Mouse (Mus musculus) layer of hippocampus, postnatal 14 days (tissue): Measurements from ENCODE around the gene Atcay. TPM values are rescaled to one million over a fixed set of nuclear protein-coding genes. Genes with fewer than 3 reads are reported as not detected.

Experiments
- DNase-seq, 2 experiments: peaks; one replicate each; pipeline ENCODE4 v3.0.0; 2021 to 2022; ENCODE audit warnings: low spot score in 2 of 2, mixed read lengths in 1 of 2
- microRNA-seq, 2 experiments: library from miRNA; unstranded; fragments of <30 nt; microRNA quantifications; one replicate each; pipeline ENCODE4 v1.2.0; 2021
- total RNA-seq, 2 experiments: library from RNA; stranded (reverse); gene quantifications; 2 replicates each; pipeline ENCODE4 v1.2.3; 2021

Gene Atcay
- total RNA-seq, 2 experiments from 2014 or later: 149 to 157 TPM

- DNase-seq: no peak
Measured at GRCm38 (mm10) chr10:81162318-81162652, 68.3 kb downstream of the Atcay start.

DNA sequence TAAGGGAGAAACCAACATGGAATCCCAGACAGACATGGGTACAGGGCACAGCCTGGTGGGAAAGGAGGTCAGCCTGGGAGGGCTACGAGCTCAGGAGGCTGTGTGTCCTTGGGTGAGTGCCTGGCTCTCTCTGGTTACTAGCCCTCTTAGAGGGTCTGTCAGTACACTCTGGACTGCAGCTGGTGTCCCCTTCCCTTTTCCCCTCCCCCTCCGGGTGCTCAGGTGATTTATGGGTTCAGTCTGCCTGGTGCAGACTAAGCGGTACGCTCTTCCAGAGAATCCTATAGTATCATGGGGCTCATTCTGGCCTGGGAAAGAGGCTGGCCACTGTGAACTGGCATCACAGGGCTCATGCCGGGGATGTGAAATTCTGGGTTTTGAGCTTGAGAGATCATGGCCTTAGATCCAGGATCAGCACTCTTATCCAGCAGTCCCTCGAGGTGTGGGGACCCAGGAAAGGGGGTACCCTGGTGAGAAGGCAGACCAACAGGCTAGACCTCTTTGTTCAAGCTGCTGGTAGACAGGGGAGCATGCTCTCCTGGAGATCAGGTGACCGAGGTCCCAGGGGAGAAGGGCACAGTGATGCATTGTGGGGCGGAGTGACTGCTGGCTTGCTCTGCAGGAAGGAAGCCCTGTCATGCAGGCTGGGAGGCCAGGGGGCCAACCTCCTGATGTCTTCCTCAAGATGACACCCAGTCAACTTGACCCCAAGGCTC, 68.9 kb downstream of the Atcay start:
- no peak for DNase-seq

GRCm38 (mm10) chr10:81154736-81155135, 75.9 kb downstream of the Atcay start:
- DNase-seq: no peak

Small RNA genes within 50 kb of the gene (microRNA-seq; reads per million reads assigned to microRNA genes)
- 52.5 to 74.2 reads per million in 2 experiments for gene Mir3057

Other genes starting within 250 kb of the Atcay start
- 100 to 1,000 TPM; 170 to 173 TPM for gene Gng7, start 215.9 kb downstream of the Atcay start, total RNA-seq
- 100 to 1,000 TPM; 100 to 105 TPM for gene Diras1, start 205.2 kb downstream of the Atcay start, total RNA-seq
- gene Slc39a3, start 193.4 kb downstream of the Atcay start, total RNA-seq: 10 to 100 TPM; 63.9 to 70.2 TPM
- gene Sgta, start 170.7 kb downstream of the Atcay start, total RNA-seq: 100 to 1,000 TPM; 169 to 174 TPM
- 10 to 100 TPM; 52.6 TPM for gene Thop1, start 160.8 kb downstream of the Atcay start, total RNA-seq
- under 1 TPM; 0.17 to 0.46 TPM for gene Creb3l3, start 132.0 kb downstream of the Atcay start, total RNA-seq
- 100 to 1,000 TPM; 132 to 134 TPM for gene Map2k2, start 124.9 kb downstream of the Atcay start, total RNA-seq
- gene Zbtb7a, start 95.6 kb downstream of the Atcay start, total RNA-seq: 10 to 100 TPM; 61.6 to 63.6 TPM
- 10 to 100 TPM; 25.9 to 28.1 TPM for gene Pias4, start 62.9 kb downstream of the Atcay start, total RNA-seq
- gene Eef2, start 54.2 kb downstream of the Atcay start, total RNA-seq: 1,000 to 10,000 TPM; 1,016 to 1,032 TPM
- gene Dapk3, start 47.8 kb downstream of the Atcay start, total RNA-seq: 10 to 100 TPM; 59.7 to 60.4 TPM
- gene 4930442H23Rik, start 47.0 kb downstream of the Atcay start, total RNA-seq: not detected
- under 1 TPM in 1 of 2 experiments, not detected in 1; 0.26 TPM for gene Nmrk2, start 28.8 kb downstream of the Atcay start, total RNA-seq
- 10 to 100 TPM; 58.8 to 63.0 TPM for gene Zfr2, start 2.3 kb upstream of the Atcay start, total RNA-seq
- gene Matk, start 22.1 kb upstream of the Atcay start, total RNA-seq: 100 to 1,000 TPM; 246 to 268 TPM
- gene Mrpl54, start 36.1 kb upstream of the Atcay start, total RNA-seq: 10 to 100 TPM; 36.5 to 50.4 TPM
- 10 to 100 TPM; 39.9 to 41.8 TPM for gene Apba3, start 36.1 kb upstream of the Atcay start, total RNA-seq
- 1 to 10 TPM; 1.6 to 2.5 TPM for gene Tjp3, start 60.7 kb upstream of the Atcay start, total RNA-seq
- 100 to 1,000 TPM; 330 to 352 TPM for gene Pip5k1c, start 62.1 kb upstream of the Atcay start, total RNA-seq
- gene Cactin, start 90.3 kb upstream of the Atcay start, total RNA-seq: 10 to 100 TPM; 22.4 to 25.8 TPM
- gene Tbxa2r, start 97.9 kb upstream of the Atcay start, total RNA-seq: 1 to 10 TPM; 1.8 to 2.2 TPM
- gene Gipc3, start 112.4 kb upstream of the Atcay start, total RNA-seq: 1 to 10 TPM; 1.4 to 1.5 TPM
- gene Hmg20b, start 119.6 kb upstream of the Atcay start, total RNA-seq: 10 to 100 TPM; 24.0 to 40.0 TPM
- 10 to 100 TPM; 40.8 to 45.8 TPM for gene Mfsd12, start 126.7 kb upstream of the Atcay start, total RNA-seq
- 1 to 10 TPM in 1 of 2 experiments, under 1 TPM in 1; 0.92 to 1.0 TPM for gene 4930404N11Rik, start 135.0 kb upstream of the Atcay start, total RNA-seq
- gene Fzr1, start 147.7 kb upstream of the Atcay start, total RNA-seq: 10 to 100 TPM; 68.6 to 73.2 TPM
- gene Dohh, start 153.6 kb upstream of the Atcay start, total RNA-seq: 10 to 100 TPM; 73.7 to 74.3 TPM
- 1 to 10 TPM; 3.1 to 4.5 TPM for gene Gm48551, start 153.6 kb upstream of the Atcay start, total RNA-seq
- 1 to 10 TPM; 2.8 to 5.4 TPM for gene Gm48552, start 158.2 kb upstream of the Atcay start, total RNA-seq
- gene Smim24, start 162.2 kb upstream of the Atcay start, total RNA-seq: 1 to 10 TPM; 1.1 to 1.5 TPM
- gene Nfic, start 224.8 kb upstream of the Atcay start, total RNA-seq: 10 to 100 TPM; 66.7 to 70.9 TPM